Mouse (Mus musculus): ENCODE measurements around the gene Mob3b. TPM values are rescaled to one million over a fixed set of nuclear protein-coding genes. Genes with fewer than 3 reads are reported as not detected.

The Mob3b gene
- polyA plus RNA-seq, 1 experiment from 2014 or later: 29.5 TPM

- H3K4me1 ChIP-seq: peaks cover 4% of the 10 kb centered on the region; the same call in 1 of the 2 replicates
- no peaks in the 10 kb centered on the region for H3K36me3 ChIP-seq
- H3K9me3 ChIP-seq: no peaks in the 10 kb centered on the region
- WGBS: 46% methylated on average over 13 of the region's 13 CpGs
- no peak overlapping the region for H3K27ac ChIP-seq
- H3K4me2 ChIP-seq: peak overlapping the region; percentile 27
- H3K9ac ChIP-seq: no peak overlapping the region
- no peaks in the 10 kb centered on the region for H3K27me3 ChIP-seq (replicated peaks)
- H3K4me3 ChIP-seq (replicated peaks): no peak overlapping the region
- no peak for ATAC-seq (ENCODE audit: insufficient read depth, low FRiP score, low read depth)
Observed at GRCm38 (mm10) chr4:35169571-35170125, 12.4 kb upstream of the Mob3b start.

DNA sequence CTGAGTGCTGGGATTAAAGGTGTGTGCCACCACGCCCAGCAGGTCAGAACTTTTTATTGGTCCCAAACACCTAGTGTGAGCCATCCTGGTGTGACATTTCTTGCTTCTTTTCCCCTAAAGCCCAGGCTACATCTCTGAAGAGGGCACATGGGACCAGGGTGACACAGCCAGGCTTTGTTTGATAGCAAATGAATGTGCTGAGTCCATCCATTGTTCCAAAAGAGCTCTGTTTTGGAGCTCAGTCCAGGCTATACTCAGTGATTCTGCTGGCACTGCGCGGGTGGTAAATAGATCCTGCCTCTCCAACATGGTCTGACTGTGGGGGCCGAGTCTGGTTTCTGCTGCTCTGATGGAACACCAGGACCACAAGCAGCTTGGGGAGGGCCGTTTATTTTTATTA is 10.6 kb upstream of the Mob3b start:
- Histone ChIP-seq H3K9me3 (no peaks in the 10 kb centered on the region), H3K9ac (no peak overlapping the region), H3K4me3 (replicated peaks) (no peak overlapping the region), H3K27me3 (replicated peaks) (no peaks in the 10 kb centered on the region), H3K4me2 (no peak overlapping the region), H3K4me1 (peaks cover 4% of the 10 kb centered on the region; the same call in 1 of the 2 replicates), H3K36me3 (no peaks in the 10 kb centered on the region), H3K27ac (no peak overlapping the region)
- 82% methylated on average over 5 of the region's 5 CpGs for whole genome bisulfite sequencing
- ATAC-seq (ENCODE audit: insufficient read depth, low FRiP score, low read depth): no peak; the same call in 1 of the 2 replicates

DNA sequence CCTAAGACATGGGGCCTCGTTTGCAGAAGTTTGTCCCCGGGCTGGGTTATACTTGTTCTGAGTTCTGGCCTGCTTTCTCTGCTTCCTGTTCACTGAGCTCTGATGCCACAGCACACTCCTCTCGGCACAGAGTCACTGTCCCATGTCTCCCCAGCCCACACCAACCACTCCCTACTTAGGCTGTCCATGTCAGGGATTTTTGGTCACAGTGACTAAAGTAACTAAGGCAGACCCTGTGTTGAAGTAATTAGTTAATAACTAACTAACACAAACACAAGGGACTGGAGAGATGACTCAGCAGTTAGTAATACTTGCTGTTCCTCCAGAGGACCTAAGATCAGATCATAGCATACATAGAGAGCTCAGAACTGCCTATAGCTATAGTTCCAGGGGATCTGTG is 8.7 kb upstream of the Mob3b start:
- no peak overlapping the region for H3K9ac ChIP-seq
- ATAC-seq (ENCODE audit: insufficient read depth, low FRiP score, low read depth): peak; percentile 78; the same call in 1 of the 2 replicates
- H3K36me3 ChIP-seq: no peaks in the 10 kb centered on the region
- H3K27ac ChIP-seq: no peak overlapping the region
- peaks cover 4% of the 10 kb centered on the region; the same call in 1 of the 2 replicates for H3K4me1 ChIP-seq
- H3K9me3 ChIP-seq: no peaks in the 10 kb centered on the region
- no peak overlapping the region for H3K4me3 ChIP-seq (replicated peaks)
- 63% methylated on average over 3 of the region's 3 CpGs for WGBS
- no peak overlapping the region for H3K4me2 ChIP-seq
- H3K27me3 ChIP-seq (replicated peaks): no peaks in the 10 kb centered on the region

GRCm38 (mm10) chr4:35165275-35165674 is 8.0 kb upstream of the Mob3b start:
- ATAC-seq (ENCODE audit: insufficient read depth, low FRiP score, low read depth): no peak
- Histone ChIP-seq H3K9ac (no peak overlapping the region), H3K27ac (no peak overlapping the region), H3K4me2 (no peak overlapping the region), H3K9me3 (no peaks in the 10 kb centered on the region), H3K4me3 (replicated peaks) (no peak overlapping the region), H3K4me1 (peaks cover 4% of the 10 kb centered on the region; the same call in 1 of the 2 replicates), H3K27me3 (replicated peaks) (no peaks in the 10 kb centered on the region), H3K36me3 (no peaks in the 10 kb centered on the region)
- WGBS: 79% methylated on average over 2 of the region's 2 CpGs

GRCm38 (mm10) chr4:35157815-35158214 is 531 bp upstream of the Mob3b start:
- Histone ChIP-seq H3K4me2 (peak overlapping the region; percentile 82; the same call in 1 of the 2 replicates), H3K4me1 (peaks cover 9% of the 10 kb centered on the region), H3K9me3 (no peaks in the 10 kb centered on the region), H3K4me3 (replicated peaks) (no peak overlapping the region), H3K9ac (no peak overlapping the region), H3K27ac (no peak overlapping the region), H3K36me3 (no peaks in the 10 kb centered on the region), H3K27me3 (replicated peaks) (no peaks in the 10 kb centered on the region)
- 52% methylated on average over 11 of the region's 11 CpGs for WGBS
- no peak for ATAC-seq (ENCODE audit: insufficient read depth, low FRiP score, low read depth)

- under 1% methylated on average over 26 of the region's 26 CpGs for WGBS
Observed at GRCm38 (mm10) chr4:35156149-35156611, 1.1 kb downstream of the Mob3b start.

GRCm38 (mm10) chr4:35155132-35155922 is 2.0 kb downstream of the Mob3b start:
- H3K4me1 ChIP-seq: peaks cover 9% of the 10 kb centered on the region
- H3K4me2 ChIP-seq: peak overlapping the region; percentile 82
- no peaks in the 10 kb centered on the region for H3K36me3 ChIP-seq
- H3K27me3 ChIP-seq (replicated peaks): no peaks in the 10 kb centered on the region
- peak overlapping the region; percentile 77 for H3K9ac ChIP-seq
- H3K4me3 ChIP-seq (replicated peaks): peak overlapping the region; percentile 76
- peak overlapping the region; percentile 93 for H3K27ac ChIP-seq
- whole genome bisulfite sequencing: 16% methylated on average over 20 of the region's 20 CpGs
- H3K9me3 ChIP-seq: no peaks in the 10 kb centered on the region
- peak; percentile 74 for ATAC-seq (ENCODE audit: insufficient read depth, low FRiP score, low read depth)

More at GRCm38 (mm10) chr4:35156149-35156611, 1.1 kb downstream of the Mob3b start:
- H3K9me3 ChIP-seq: no peaks in the 10 kb centered on the region
- H3K4me1 ChIP-seq: peaks cover 9% of the 10 kb centered on the region
- H3K27ac ChIP-seq: peak overlapping the region; percentile 93
- H3K36me3 ChIP-seq: no peaks in the 10 kb centered on the region
- peak overlapping the region; percentile 77 for H3K9ac ChIP-seq
- peak; percentile 73 for ATAC-seq (ENCODE audit: insufficient read depth, low FRiP score, low read depth)
- no peaks in the 10 kb centered on the region for H3K27me3 ChIP-seq (replicated peaks)
- H3K4me3 ChIP-seq (replicated peaks): peak overlapping the region; percentile 76
- peak overlapping the region; percentile 82 for H3K4me2 ChIP-seq

- Histone ChIP-seq H3K4me1 (peaks cover 9% of the 10 kb centered on the region), H3K27me3 (replicated peaks) (no peaks in the 10 kb centered on the region), H3K9ac (no peak overlapping the region), H3K36me3 (no peaks in the 10 kb centered on the region), H3K4me2 (no peak overlapping the region), H3K9me3 (no peaks in the 10 kb centered on the region), H3K27ac (no peak overlapping the region), H3K4me3 (replicated peaks) (no peak overlapping the region)
- 38% methylated on average over 3 of the region's 3 CpGs for WGBS
- ATAC-seq (ENCODE audit: insufficient read depth, low FRiP score, low read depth): no peak
Observed at GRCm38 (mm10) chr4:35154051-35154450, 3.2 kb downstream of the Mob3b start.

GRCm38 (mm10) chr4:35151756-35152155 is 5.5 kb downstream of the Mob3b start, which contains the start of gene Ifnk:
Gene Ifnk, plus strand, starts transcription at chr4:35152056.
- WGBS: 80% methylated on average over 4 of the region's 4 CpGs
- Histone ChIP-seq H3K4me3 (replicated peaks) (no peak within 1 kb of the TSS), H3K4me2 (no peak within 1 kb of the TSS), H3K36me3 (no peaks in the 10 kb centered on the region), H3K27me3 (replicated peaks) (no peaks in the 10 kb centered on the region), H3K9me3 (no peaks in the 10 kb centered on the region), H3K9ac (no peak within 1 kb of the TSS), H3K27ac (no peak within 1 kb of the TSS), H3K4me1 (peaks cover 9% of the 10 kb centered on the region)
- ATAC-seq (ENCODE audit: insufficient read depth, low FRiP score, low read depth): no peak

DNA sequence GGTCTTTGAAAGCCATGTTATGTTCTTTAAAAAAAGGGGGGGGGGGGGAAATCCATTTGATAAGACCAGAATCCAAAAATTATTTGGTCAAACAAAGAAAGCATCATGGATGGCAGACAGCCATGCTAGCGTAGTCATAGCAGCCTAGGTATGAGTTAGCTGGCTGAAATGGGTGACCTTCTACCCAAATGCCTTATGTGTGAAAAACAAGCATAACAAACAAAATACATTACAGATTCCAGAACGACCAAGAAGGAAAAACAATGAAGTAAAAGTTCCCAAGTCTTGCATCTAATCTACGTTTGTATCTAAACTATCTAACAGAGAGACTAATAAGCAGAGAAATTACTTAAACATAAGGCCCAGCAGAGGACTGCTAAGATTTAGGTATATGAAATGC is 6.6 kb downstream of the Mob3b start:
- Histone ChIP-seq H3K27me3 (replicated peaks) (no peaks in the 10 kb centered on the region), H3K27ac (no peak overlapping the region), H3K4me3 (replicated peaks) (no peak overlapping the region), H3K9me3 (no peaks in the 10 kb centered on the region), H3K4me1 (peaks cover 8% of the 10 kb centered on the region), H3K4me2 (no peak overlapping the region), H3K9ac (no peak overlapping the region), H3K36me3 (no peaks in the 10 kb centered on the region)
- no peak for ATAC-seq (ENCODE audit: insufficient read depth, low FRiP score, low read depth)
- 72% methylated on average over 3 of the region's 3 CpGs for WGBS

- no peaks in the 10 kb centered on the region for H3K27me3 ChIP-seq (replicated peaks)
- no peak for ATAC-seq (ENCODE audit: insufficient read depth, low FRiP score, low read depth)
- no peak overlapping the region for H3K27ac ChIP-seq
- H3K36me3 ChIP-seq: no peaks in the 10 kb centered on the region
- 86% methylated on average over 4 of the region's 4 CpGs for WGBS
- H3K4me1 ChIP-seq: no peaks in the 10 kb centered on the region; the same call in 1 of the 2 replicates
- H3K9me3 ChIP-seq: no peaks in the 10 kb centered on the region
- H3K9ac ChIP-seq: no peak overlapping the region
- H3K4me2 ChIP-seq: no peak overlapping the region
- H3K4me3 ChIP-seq (replicated peaks): no peak overlapping the region
Observed at GRCm38 (mm10) chr4:35148326-35148725, 9.0 kb downstream of the Mob3b start.

DNA sequence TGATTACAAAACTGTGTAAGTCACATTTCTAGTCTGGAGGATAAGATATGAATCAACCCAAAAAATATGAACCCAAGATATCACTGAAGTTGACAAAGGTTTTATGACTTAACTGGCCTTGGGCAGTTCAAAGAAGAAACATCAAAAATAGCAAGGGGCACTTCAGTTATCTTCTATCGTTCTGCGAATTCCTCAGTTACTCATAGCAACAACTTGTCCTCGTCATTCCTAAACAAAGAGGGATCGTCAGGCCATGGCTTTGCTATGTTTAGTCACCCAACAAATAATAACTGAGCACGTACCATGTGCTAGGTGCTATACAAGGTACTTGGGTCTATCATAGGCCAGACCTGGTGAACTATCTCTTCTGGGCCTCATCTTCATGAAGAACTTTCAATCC is 10.7 kb downstream of the Mob3b start:
- no peaks in the 10 kb centered on the region for H3K27me3 ChIP-seq (replicated peaks)
- H3K27ac ChIP-seq: no peak overlapping the region
- no peaks in the 10 kb centered on the region; the same call in 1 of the 2 replicates for H3K4me1 ChIP-seq
- H3K4me2 ChIP-seq: no peak overlapping the region
- no peak overlapping the region for H3K4me3 ChIP-seq (replicated peaks)
- no peaks in the 10 kb centered on the region for H3K36me3 ChIP-seq
- WGBS: 76% methylated on average over 5 of the region's 5 CpGs
- H3K9me3 ChIP-seq: no peaks in the 10 kb centered on the region
- ATAC-seq (ENCODE audit: insufficient read depth, low FRiP score, low read depth): no peak
- no peak overlapping the region for H3K9ac ChIP-seq
